ENCODE assay signal across 8 mouse cellular contexts in the genomic region with DNA sequence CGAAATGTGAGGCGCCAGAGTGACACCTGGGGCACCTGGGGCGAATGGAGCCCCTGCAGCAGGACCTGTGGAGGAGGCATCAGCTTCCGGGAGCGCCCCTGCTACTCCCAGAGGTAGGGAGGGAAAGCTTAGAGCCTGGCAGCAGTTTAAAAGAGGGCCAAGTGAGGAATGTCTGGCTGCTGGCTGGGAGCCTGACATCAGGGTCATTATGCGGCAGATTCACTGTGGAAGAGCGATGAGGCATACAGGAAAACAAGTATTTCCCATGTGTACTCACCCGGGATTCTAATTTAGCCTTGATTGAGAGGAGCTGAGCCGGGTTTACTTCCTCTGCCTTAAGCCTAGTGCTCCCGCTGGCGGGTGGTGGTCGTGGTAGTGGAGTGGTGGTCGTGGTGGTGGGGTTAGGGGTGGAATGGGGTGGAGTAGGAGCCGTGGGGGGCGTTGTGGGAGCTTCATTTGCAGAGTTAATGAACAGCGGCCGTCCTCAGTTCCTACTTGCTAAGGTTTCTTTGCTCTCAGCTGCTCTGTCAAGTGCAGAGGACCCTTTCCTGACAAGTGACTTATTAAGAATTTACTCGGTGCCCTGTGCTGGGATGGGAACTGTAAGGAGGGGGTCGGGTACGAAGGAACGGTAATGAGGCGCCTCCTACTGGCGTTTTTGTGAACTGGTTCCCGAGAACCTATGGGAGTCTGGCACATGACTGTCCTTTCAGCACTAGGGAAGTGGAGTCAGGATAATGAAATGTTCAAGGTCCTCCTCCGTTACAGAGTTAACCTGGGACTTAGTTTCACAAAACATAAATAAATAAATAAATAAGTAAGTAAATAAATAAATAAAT. TPM values are rescaled to one million over a fixed set of nuclear protein-coding genes. Genes with fewer than 3 reads are reported as not detected.
DNase-seq lines count a peak whose midpoint lies in the region; ATAC-seq and TF ChIP-seq lines count a peak whose summit lies in the region.

No protein-coding gene starts in this region.

- peak overlapping the region; percentile 48 for H3K4me2 ChIP-seq in heart, postnatal 0 days (ENCODE audit: low read depth, low read length)
- peak overlapping the region; percentile 42 for H3K4me2 ChIP-seq in stomach, postnatal 0 days (replicated peaks; ENCODE audit: low read depth)

- no peaks in the 10 kb centered on the region for H3K27me3 ChIP-seq in heart, postnatal 0 days (ENCODE audit: control insufficient read depth, insufficient read depth, low read length)
- peaks cover 89% of the 10 kb centered on the region for H3K27me3 ChIP-seq in megakaryocyte, embryonic 14.5 days (replicated peaks)
- no peaks in the 10 kb centered on the region for H3K27me3 ChIP-seq in stomach, postnatal 0 days (ENCODE audit: control insufficient read depth, insufficient read depth, low read length)

- no peak for ATAC-seq in cerebellum, adult (ENCODE audit: insufficient number of reproducible peaks, low FRiP score, low TSS enrichment)
- peak; percentile 73 for ATAC-seq in heart, postnatal 0 days (ENCODE audit: insufficient read depth, low read depth)
- ATAC-seq in stomach, postnatal 0 days (ENCODE audit: low FRiP score, low TSS enrichment), result 0 out of 2 replicates have a peak, but pooled peaks have one; percentile 28

- peak; percentile 70 to 87 for DNase-seq in cerebellum, postnatal 14 days
- DNase-seq in MN1 (ENCODE audit: low spot score), result peak; percentile 64
- DNase-seq in embryo, embryonic 9.5 days (ENCODE audit: extremely low spot score), result peak; percentile 85
- DNase-seq in heart, postnatal 0 days (ENCODE audit: low spot score), result peak; percentile 63
- DNase-seq in kidney, postnatal 14 days, result peak; percentile 88
- DNase-seq in stomach, postnatal 0 days (ENCODE audit: low spot score), result peak; percentile 76

- no peaks in the 10 kb centered on the region for H3K36me3 ChIP-seq in heart, postnatal 0 days (replicated peaks; ENCODE audit: control insufficient read depth, insufficient read depth, low read length)
- H3K36me3 ChIP-seq in megakaryocyte, embryonic 14.5 days (replicated peaks; ENCODE audit: low read length), result no peaks in the 10 kb centered on the region
- no peaks in the 10 kb centered on the region for H3K36me3 ChIP-seq in stomach, postnatal 0 days (ENCODE audit: control insufficient read depth, insufficient read depth, low read length)

- H3K4me1 ChIP-seq in heart, postnatal 0 days (ENCODE audit: control insufficient read depth, insufficient read depth), result peaks cover 7% of the 10 kb centered on the region
- H3K4me1 ChIP-seq in megakaryocyte, embryonic 14.5 days, result peaks cover 8% of the 10 kb centered on the region
- peaks cover 5% of the 10 kb centered on the region; the same call in 1 of the 2 replicates for H3K4me1 ChIP-seq in stomach, postnatal 0 days (replicated peaks; ENCODE audit: control insufficient read depth, insufficient read depth)

- peak; percentile 74 for TF ChIP-seq CTCF in heart, postnatal 0 days (IDR thresholded peaks at IDR 0.05; ENCODE audit: low read depth)
- peak; percentile 85 for TF ChIP-seq CTCF in stomach, postnatal 0 days (IDR thresholded peaks at IDR 0.05; ENCODE audit: low read depth)

- 6% methylated on average over 25 of the region's 25 CpGs for WGBS in heart, postnatal 0 days
- 9% methylated on average over 25 of the region's 25 CpGs for WGBS in stomach, postnatal 0 days

- no peak for TF ChIP-seq EP300 in heart, postnatal 0 days (IDR thresholded peaks at IDR 0.05; ENCODE audit: low read depth)
- no peak for TF ChIP-seq EP300 in stomach, postnatal 0 days (optimal IDR thresholded peaks at IDR 0.05)

- H3K4me3 ChIP-seq in heart, postnatal 0 days (ENCODE audit: low read depth, low read length), result 0 out of 2 replicates have a peak overlapping the region, but pooled peaks have one; percentile 0
- peak overlapping the region; percentile 69 for H3K4me3 ChIP-seq in megakaryocyte, embryonic 14.5 days (replicated peaks)
- H3K4me3 ChIP-seq in stomach, postnatal 0 days (ENCODE audit: low read depth, low read length), result peak overlapping the region; percentile 15; the same call in 1 of the 2 replicates

- H3K9ac ChIP-seq in heart, postnatal 0 days (replicated peaks; ENCODE audit: low read depth, low read length), result no peak overlapping the region
- no peak overlapping the region for H3K9ac ChIP-seq in stomach, postnatal 0 days (ENCODE audit: low read length)

- no peaks in the 10 kb centered on the region for H3K9me3 ChIP-seq in heart, postnatal 0 days (replicated peaks; ENCODE audit: control insufficient read depth, low read length)
- no peaks in the 10 kb centered on the region for H3K9me3 ChIP-seq in megakaryocyte, embryonic 14.5 days
- H3K9me3 ChIP-seq in stomach, postnatal 0 days (ENCODE audit: control insufficient read depth, low read length), result no peaks in the 10 kb centered on the region

- H3K27ac ChIP-seq in heart, postnatal 0 days (ENCODE audit: low read depth), result no peak overlapping the region
- H3K27ac ChIP-seq in stomach, postnatal 0 days (replicated peaks), result no peak overlapping the region; the same call in none of the 2 replicates

RNA-seq across cellular contexts. Expression of a gene that starts 7.2 kb away (rescaled TPM):
- total RNA-seq in heart, postnatal 0 days (2014; rRNA removed; ENCODE audit: low replicate concordance), result 11.7 and 13.1 TPM in 2 replicates
- 1.2 and 1.4 TPM in 2 replicates for polyA plus RNA-seq in heart, postnatal 0 days (2015; fragmentation: Nextera tagmentation; extraction: Ambion mirVana)
- 0.22 TPM in 1 of 2 replicates, not detected in the other for polyA plus RNA-seq in megakaryocyte, embryonic 14.5 days (2012; ENCODE audit: insufficient read depth, low replicate concordance)
- 2.1 and 2.5 TPM in 2 replicates for polyA plus RNA-seq in stomach, postnatal 0 days (2015; fragmentation: Nextera tagmentation; extraction: Ambion mirVana)

Comparison
In these comparisons a context has a peak if more than half of its experiments do, and no peak if none do; other contexts are left out.
1. H3K4me3 ChIP-seq: peak in every context shown above with its lines; median percentile 69 in megakaryocyte, embryonic 14.5 days; 15 in stomach, postnatal 0 days; 0 in heart, postnatal 0 days.